Comparison of ENCODE assay signal across 14 mouse cellular contexts in the genomic region with DNA sequence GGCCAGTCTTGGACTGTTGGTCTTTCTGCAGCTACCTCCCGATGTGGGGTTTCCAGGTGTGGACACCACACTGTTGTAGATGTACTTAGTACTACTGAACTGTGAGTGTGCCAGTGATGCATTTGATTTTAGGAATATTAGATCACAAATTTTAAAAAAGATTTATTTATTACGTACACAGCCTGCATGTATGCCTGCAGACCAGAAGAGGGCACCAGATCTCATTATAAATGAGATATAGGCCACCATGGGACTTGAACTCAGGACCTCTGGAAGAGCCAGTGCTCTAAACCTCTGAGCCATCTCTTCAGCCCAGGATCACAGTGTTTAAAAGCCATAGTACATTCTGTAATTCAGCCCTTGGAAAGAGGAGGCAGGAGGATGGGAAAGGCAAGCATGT. TPM values are rescaled to one million over a fixed set of nuclear protein-coding genes. Genes with fewer than 3 reads are reported as not detected.
DNase-seq lines count a peak whose midpoint lies in the region; ATAC-seq and TF ChIP-seq lines count a peak whose summit lies in the region.
"Had no signal": no experiment of that assay in that cellular context is flagged by ENCODE, and none has a peak within 500 bp of the region (broad histone marks: within the 10 kb centered on the region; RNA-seq: fewer than 3 reads in every experiment).

No protein-coding gene starts in this region.

- TF ChIP-seq CTCF in kidney, postnatal 0 days (IDR thresholded peaks at IDR 0.05; ENCODE audit: low read depth) = peak; percentile 59

- no peaks in the 10 kb centered on the region for H3K27me3 ChIP-seq in kidney, postnatal 0 days (ENCODE audit: insufficient read depth, low read length)

- no peak for ATAC-seq in kidney, postnatal 0 days (replicated peaks; ENCODE audit: low FRiP score, low read depth)
- ATAC-seq: inflammation-experienced regulatory T-cells, adult 6 months had no signal

- no peak overlapping the region for H3K4me3 ChIP-seq in kidney, postnatal 0 days (replicated peaks; ENCODE audit: low read depth, low read length)

- no peak overlapping the region for H3K4me2 ChIP-seq in kidney, postnatal 0 days (ENCODE audit: low read length)

- H3K27ac ChIP-seq in kidney, postnatal 0 days = no peak overlapping the region
- H3K27ac ChIP-seq: forebrain, embryonic 12.5 days; heart, embryonic 13.5 days had no signal

- no peaks in the 10 kb centered on the region for H3K9me3 ChIP-seq in kidney, postnatal 0 days (replicated peaks; ENCODE audit: low read length)
- H3K9me3 ChIP-seq: forebrain, embryonic 12.5 days; heart, embryonic 13.5 days had no signal

- peaks cover 11% of the 10 kb centered on the region; the same call in 1 of the 2 replicates for H3K36me3 ChIP-seq in kidney, postnatal 0 days (ENCODE audit: insufficient read depth, low read length)

- WGBS in kidney, postnatal 0 days = 82% methylated on average over 2 of the region's 2 CpGs

- peaks cover 16% of the 10 kb centered on the region for H3K4me1 ChIP-seq in kidney, postnatal 0 days (replicated peaks; ENCODE audit: insufficient read depth, low read length)

- peak; percentile 37 for DNase-seq in cerebellum, adult 9-10 months
- no peak for DNase-seq in cerebellum, postnatal 10 days
- peak; percentile 32 for DNase-seq in kidney, postnatal 0 days (ENCODE audit: low spot score)
- no peak for DNase-seq in kidney, postnatal 14 days
- peak; percentile 6 for DNase-seq in 3T3-L1 (ENCODE audit: low read depth, low spot score)
- DNase-seq in induced T-regulatory cell, adult 2 months (ENCODE audit: low read depth) = peak; percentile 57
- DNase-seq in urinary bladder, postnatal 25 days (ENCODE audit: low spot score) = no peak
- DNase-seq in embryo, embryonic 10.5 days (ENCODE audit: low spot score) = no peak
- DNase-seq: cerebellum, postnatal 14 days; kidney, postnatal 36 days; lung, postnatal 10 days had no signal

- H3K9ac ChIP-seq in kidney, postnatal 0 days (ENCODE audit: low read depth, low read length) = no peak overlapping the region

RNA-seq across cellular contexts. Expression of a gene that starts 3.2 kb away (rescaled TPM):
- polyA plus RNA-seq in kidney, postnatal 0 days (2015; fragmentation: Nextera tagmentation; extraction: Ambion mirVana) = 65.4 and 71.2 TPM in 2 replicates

RNA-seq across cellular contexts. Expression of a gene that starts 4.0 kb away (rescaled TPM):
- 31.0 and 32.0 TPM in 2 replicates for polyA plus RNA-seq in kidney, postnatal 0 days (2015; fragmentation: Nextera tagmentation; extraction: Ambion mirVana)

RNA-seq across cellular contexts. Expression of a gene that starts 30.2 kb away (rescaled TPM):
- polyA plus RNA-seq in kidney, postnatal 0 days (2015; fragmentation: Nextera tagmentation; extraction: Ambion mirVana) = 12.8 and 15.1 TPM in 2 replicates

RNA-seq across cellular contexts. Expression of a gene that starts 31.4 kb away (rescaled TPM):
- polyA plus RNA-seq in kidney, postnatal 0 days (2015; fragmentation: Nextera tagmentation; extraction: Ambion mirVana) = 49.0 and 55.8 TPM in 2 replicates

Comparison
In these comparisons a context has a peak if more than half of its experiments do, and no peak if none do; other contexts are left out.
1. DNase-seq: peak in cerebellum, adult 9-10 months (single experiment), kidney, postnatal 0 days (single experiment), 3T3-L1 (single experiment) and induced T-regulatory cell, adult 2 months (single experiment); none in cerebellum, postnatal 10 days (0 of 2), kidney, postnatal 14 days (single experiment), urinary bladder, postnatal 25 days (single experiment) and embryo, embryonic 10.5 days (single experiment).